Mouse (Mus musculus) limb, embryonic 14.5 days (tissue): ENCODE measurements around the gene Myo1g. TPM values are rescaled to one million over a fixed set of nuclear protein-coding genes. Genes with fewer than 3 reads are reported as not detected.

Experiments used
- ATAC-seq: fragments of 200-750 bp; cut with Nextera tagmentation; 2 replicates; pipeline ENCODE4 v1.8.0; 2017; ENCODE audit warnings: low read depth, moderate number of reproducible peaks, moderate TSS enrichment; ENCODE audit not compliant: low FRiP score
- DNase-seq: peaks from one replicate; pipeline ENCODE4 v3.0.0-alpha.2; 2015; ENCODE audit warnings: low spot score
- H3K27ac ChIP-seq: fragments of 300-500 bp; sonication (generic); replicated peaks from 2 replicates; pipeline ENCODE4 v1.5.1; 2014; ENCODE audit warnings: low read depth, mild to moderate bottlenecking, low read length, moderate library complexity, mixed read lengths
- H3K27me3 ChIP-seq: fragments of 300-500 bp; sonication (generic); 2 replicates; pipeline ENCODE4 v1.6.1; 2014; ENCODE audit warnings: low read length, mixed read lengths; ENCODE audit not compliant: control insufficient read depth, insufficient read depth
- H3K36me3 ChIP-seq: fragments of 300-500 bp; sonication (generic); 2 replicates; pipeline ENCODE4 v1.6.1; 2014; ENCODE audit warnings: mild to moderate bottlenecking, low read length, moderate library complexity, mixed read lengths; ENCODE audit not compliant: control insufficient read depth, insufficient read depth
- H3K4me1 ChIP-seq: fragments of 300-500 bp; sonication (generic); 2 replicates; pipeline ENCODE4 v1.6.1; 2014; ENCODE audit warnings: antibody characterized with exemption, low read length, mixed read lengths; ENCODE audit not compliant: control insufficient read depth, insufficient read depth
- H3K4me2 ChIP-seq: fragments of 300-500 bp; sonication (generic); replicated peaks from 2 replicates; pipeline ENCODE4 v1.6.1; 2014; ENCODE audit warnings: low read depth, mild to moderate bottlenecking, low read length, moderate library complexity; ENCODE audit not compliant: severe bottlenecking
- H3K4me3 ChIP-seq: fragments of 300-500 bp; sonication (generic); replicated peaks from 2 replicates; pipeline ENCODE4 v1.5.1; 2014; ENCODE audit warnings: low read length
- H3K9ac ChIP-seq: fragments of 300-500 bp; sonication (generic); 2 replicates; pipeline ENCODE4 v1.6.1; 2014; ENCODE audit warnings: mild to moderate bottlenecking, low read depth, low read length, moderate library complexity; ENCODE audit not compliant: severe bottlenecking
- H3K9me3 ChIP-seq: fragments of 300-500 bp; sonication (generic); 2 replicates; pipeline ENCODE4 v1.6.1; 2016; ENCODE audit warnings: low read length; ENCODE audit not compliant: control insufficient read depth
- POLR2A ChIP-seq: fragments of 200-500 bp; IDR thresholded peaks from 2 replicates; pipeline ENCODE4 v1.8.0; 2012; ENCODE audit warnings: inconsistent platforms, mild to moderate bottlenecking, moderate library complexity, borderline replicate concordance; ENCODE audit not compliant: insufficient read depth, insufficient read length; ENCODE audit errors: extremely low read depth
- WGBS: fragments of 180-500 bp; shearing (Covaris S2); extraction: QIAGEN DNeasy Blood & Tissue Kit; methylation state at CpG from one replicate; pipeline ENCODE4 v1.1.7; 2014; 5-methylcytosine and 5-hydroxymethylcytosine counted together
- polyA plus RNA-seq, 2 experiments: library from polyadenylated mRNA; depleted of rRNA in 1 of 2; stranded (reverse) in 1 of 2; unstranded in 1 of 2; fragments of >200 nt; fragmentation: Nextera tagmentation in 1 of 2; extraction: Ambion mirVana in 1 of 2; gene quantifications; 2 replicates each; pipeline versions ENCODE4 v1.2.1 to v1.2.3; 2012 to 2014

Myo1g gene
- polyA plus RNA-seq (2012; rRNA removed): 3.9 and 5.0 TPM in 2 replicates
- 3.1 and 3.2 TPM in 2 replicates for polyA plus RNA-seq (2014; fragmentation: Nextera tagmentation; extraction: Ambion mirVana)

DNA sequence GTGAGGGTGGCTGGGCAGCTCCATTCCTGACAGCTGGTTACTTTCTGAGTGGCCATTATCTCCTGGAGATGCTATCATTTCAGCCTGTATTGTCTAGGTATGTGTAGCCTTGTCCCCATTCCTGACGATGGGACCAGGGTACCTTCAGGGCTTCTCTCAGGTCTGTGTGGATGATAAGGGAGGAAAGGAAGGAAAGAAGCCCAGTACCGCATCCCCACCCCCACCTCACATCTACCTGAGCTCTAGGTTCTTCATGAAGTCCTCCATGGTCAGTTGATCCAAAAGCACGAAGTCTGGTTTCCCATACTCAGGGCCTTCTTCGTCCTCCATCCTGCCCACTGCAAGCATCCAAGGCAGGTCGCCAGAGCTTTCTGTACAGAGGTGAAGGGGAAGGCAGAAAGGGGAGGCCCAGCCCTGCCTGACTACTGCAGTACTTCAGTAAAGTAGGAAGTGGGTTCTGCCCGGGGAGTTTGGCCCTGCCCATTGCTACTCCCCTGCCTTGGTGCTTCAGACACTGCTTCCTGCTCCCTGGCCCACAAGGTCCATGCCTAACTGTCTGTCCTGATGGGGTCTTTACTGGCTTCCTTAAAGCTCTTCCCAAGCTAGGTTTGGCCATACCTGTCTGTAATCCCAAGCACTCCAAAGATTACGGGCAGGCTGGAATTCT lies at the start of gene Myo1g:
Myo1g (minus strand) TSS at position 459 of the 667 bp plus-strand sequence.
- ATAC-seq: no peak
- no peaks in the 10 kb centered on the region for H3K4me1 ChIP-seq
- no peak within 1 kb of the TSS for H3K4me3 ChIP-seq
- H3K27me3 ChIP-seq: no peaks in the 10 kb centered on the region
- no peak for TF ChIP-seq POLR2A
- 77% methylated on average over 7 of the region's 7 CpGs for WGBS
- no peak within 1 kb of the TSS for H3K27ac ChIP-seq
- no peak within 1 kb of the TSS for H3K9ac ChIP-seq
- DNase-seq: no peak
- H3K36me3 ChIP-seq: peaks cover 16% of the 10 kb centered on the region
- H3K9me3 ChIP-seq: no peaks in the 10 kb centered on the region
- no peak within 1 kb of the TSS for H3K4me2 ChIP-seq

DNA sequence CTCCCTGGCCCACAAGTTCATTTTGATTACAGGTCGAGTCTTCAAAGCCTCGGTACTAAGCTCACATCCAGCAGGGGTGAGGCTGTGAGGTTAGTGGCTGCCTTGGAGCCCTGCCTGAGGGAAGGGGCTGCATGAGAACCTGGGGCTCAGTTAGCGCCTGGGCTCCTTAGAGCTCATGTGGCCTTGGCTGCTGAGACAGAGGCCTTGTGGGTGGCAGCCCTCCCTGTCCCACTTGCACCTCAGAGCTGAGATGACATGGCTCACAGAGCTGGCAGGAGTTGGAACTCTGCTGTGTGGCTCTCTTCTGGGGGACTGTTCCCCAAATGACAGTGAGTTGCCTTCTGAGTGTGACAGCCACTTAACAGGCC lies 48.6 kb upstream of the Myo1g start:
- 43% methylated on average over 3 of the region's 3 CpGs for WGBS

DNA sequence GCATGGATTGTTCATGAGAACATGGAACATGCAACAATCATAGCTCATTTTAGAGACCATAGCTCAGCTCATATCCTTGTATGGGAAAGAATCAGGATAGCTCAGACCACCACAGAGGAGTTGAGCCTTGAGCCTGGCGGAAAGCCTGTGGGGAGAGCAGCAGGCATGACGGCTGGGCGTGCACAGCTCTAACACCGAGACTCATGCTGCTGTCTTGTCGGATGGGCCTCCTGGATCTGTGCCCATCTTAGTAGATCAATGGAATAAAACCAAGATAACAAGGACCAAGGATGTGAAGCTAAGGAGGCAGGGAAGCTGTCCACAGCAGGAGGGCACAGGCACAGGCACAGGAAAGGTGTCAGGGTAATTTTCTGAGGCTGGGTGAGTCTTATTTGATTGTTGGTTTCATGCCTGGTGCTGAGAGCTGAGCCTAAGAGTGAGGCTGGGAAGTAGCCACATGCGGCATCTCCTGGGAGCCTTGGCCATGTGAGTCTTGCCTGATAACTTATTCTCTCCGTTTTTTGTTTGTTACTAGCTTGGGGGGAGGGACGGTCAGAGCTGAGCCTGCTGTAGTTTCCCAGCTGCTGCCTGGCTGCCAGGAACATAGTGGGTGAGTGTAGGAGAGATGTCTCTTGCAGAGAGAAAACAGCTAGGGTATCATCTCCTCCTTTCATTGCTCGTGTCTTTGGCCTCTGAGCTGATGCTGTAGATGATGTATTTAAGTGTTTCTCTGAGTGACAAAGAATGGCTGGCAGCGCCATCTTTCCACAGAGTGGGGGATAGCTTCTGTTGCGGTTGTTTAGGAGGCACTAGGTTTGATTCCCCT lies 48.0 kb upstream of the Myo1g start:
- no peak overlapping the region for H3K4me2 ChIP-seq
- H3K4me3 ChIP-seq: no peak overlapping the region
- no peak overlapping the region; the same call in 1 of the 2 replicates for H3K9ac ChIP-seq
- H3K36me3 ChIP-seq: peaks cover 17% of the 10 kb centered on the region
- 71% methylated on average over 11 of the region's 11 CpGs for WGBS
- H3K27ac ChIP-seq: no peak overlapping the region
- DNase-seq (no peak), ATAC-seq (no peak)
- no peaks in the 10 kb centered on the region for H3K9me3 ChIP-seq
- no peak for TF ChIP-seq POLR2A
- no peaks in the 10 kb centered on the region for H3K4me1 ChIP-seq
- H3K27me3 ChIP-seq: no peaks in the 10 kb centered on the region

More for the DNA sequence above, 48.6 kb upstream of the Myo1g start:
- Histone ChIP-seq H3K27me3 (no peaks in the 10 kb centered on the region), H3K36me3 (peaks cover 16% of the 10 kb centered on the region), H3K9me3 (no peaks in the 10 kb centered on the region), H3K4me2 (no peak overlapping the region), H3K27ac (no peak overlapping the region), H3K9ac (no peak overlapping the region), H3K4me3 (no peak overlapping the region), H3K4me1 (no peaks in the 10 kb centered on the region)
- no peak for ATAC-seq
- DNase-seq: no peak
- no peak for TF ChIP-seq POLR2A

DNA sequence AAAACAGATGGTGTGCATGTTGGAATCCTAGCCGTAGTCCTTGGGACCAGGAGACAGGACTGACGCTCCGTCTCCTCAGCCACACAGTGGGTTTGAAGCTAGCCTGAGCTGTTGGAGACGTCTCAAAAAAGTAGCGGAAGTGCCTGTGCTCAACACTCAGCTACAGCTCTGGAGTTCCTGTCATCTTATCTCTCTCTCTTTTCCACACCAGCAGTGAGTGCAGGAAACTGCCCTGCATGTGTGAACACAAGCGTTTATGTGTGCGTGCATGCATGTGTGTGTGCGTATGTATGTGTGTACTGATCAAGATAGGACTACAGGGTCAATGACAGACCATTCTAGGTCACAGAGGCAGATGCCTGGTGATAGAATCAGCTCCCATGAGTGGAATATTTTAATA lies 47.2 kb upstream of the Myo1g start:
- peaks cover 23% of the 10 kb centered on the region for H3K36me3 ChIP-seq
- 91% methylated on average over 8 of the region's 8 CpGs for WGBS
- ATAC-seq: no peak

DNA sequence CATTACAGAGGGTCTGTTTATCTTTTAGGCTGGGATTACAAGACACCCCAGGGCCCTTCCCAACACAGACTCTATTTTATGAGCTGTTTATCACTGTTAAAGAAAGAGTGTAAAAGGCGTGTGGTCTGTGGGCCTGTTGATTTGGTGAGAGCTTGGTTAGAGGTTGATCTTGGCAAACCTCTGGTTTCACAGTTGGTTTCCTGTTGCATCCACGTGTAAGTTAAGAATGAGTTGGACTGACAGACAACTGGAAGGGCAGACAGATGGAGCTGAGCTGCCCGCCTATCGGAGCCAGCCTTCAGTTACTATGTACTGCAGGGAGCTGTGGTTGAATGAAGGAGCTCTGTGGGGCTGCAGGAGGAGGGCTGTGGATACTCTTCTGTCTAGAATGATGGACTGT lies 45.7 kb upstream of the Myo1g start:
- TF ChIP-seq POLR2A: no peak
- ATAC-seq (no peak), DNase-seq (no peak)
- Histone ChIP-seq H3K27me3 (no peaks in the 10 kb centered on the region), H3K4me1 (no peaks in the 10 kb centered on the region), H3K4me3 (no peak overlapping the region), H3K36me3 (peaks cover 19% of the 10 kb centered on the region), H3K9me3 (no peaks in the 10 kb centered on the region), H3K27ac (no peak overlapping the region), H3K4me2 (no peak overlapping the region), H3K9ac (no peak overlapping the region)
- 57% methylated on average over 4 of the region's 4 CpGs for WGBS

More for the DNA sequence above, 47.2 kb upstream of the Myo1g start:
- Histone ChIP-seq H3K4me1 (no peaks in the 10 kb centered on the region), H3K9me3 (no peaks in the 10 kb centered on the region), H3K9ac (no peak overlapping the region), H3K4me3 (no peak overlapping the region), H3K27me3 (no peaks in the 10 kb centered on the region), H3K27ac (no peak overlapping the region), H3K4me2 (no peak overlapping the region)
- no peak for DNase-seq
- TF ChIP-seq POLR2A: no peak
